Mouse (Mus musculus) monocyte, adult 5-6 weeks (primary cell): ENCODE results near the gene Enah. TPM values are rescaled to one million over a fixed set of nuclear protein-coding genes. Genes with fewer than 3 reads are reported as not detected.

Source experiments
- ATAC-seq: fragments of 153-309, 156-312 bp; replicated peaks from 2 replicates; pipeline ENCODE4 v1.8.0; 2017; ENCODE audit warnings: mild to moderate bottlenecking; ENCODE audit not compliant: low TSS enrichment, insufficient number of reproducible peaks, severe bottlenecking, poor library complexity, low FRiP score
- total RNA-seq: library from RNA; stranded (forward); fragments of 200-1000, 200-491, 200-594 nt; gene quantifications from 3 replicates; pipeline ENCODE4 v1.2.3, GENCODE M21; 2017

Gene Enah
- total RNA-seq, 1 experiment from 2014 or later, result not detected

GRCm38 (mm10) chr1:181980017-181980719 is 39.6 kb downstream of the Enah start:
- no peak for ATAC-seq

- ATAC-seq, result no peak
Observed at GRCm38 (mm10) chr1:181975510-181975909, 44.3 kb downstream of the Enah start.

GRCm38 (mm10) chr1:181974897-181975296 is 44.9 kb downstream of the Enah start:
- ATAC-seq, result no peak

GRCm38 (mm10) chr1:181965277-181965676 is 54.5 kb downstream of the Enah start:
- no peak for ATAC-seq

GRCm38 (mm10) chr1:181963827-181964226 is 56.0 kb downstream of the Enah start:
- ATAC-seq, result no peak

- no peak for ATAC-seq
Observed at GRCm38 (mm10) chr1:181963351-181963750, 56.4 kb downstream of the Enah start.

GRCm38 (mm10) chr1:181960383-181960782 is 59.4 kb downstream of the Enah start:
- ATAC-seq, result no peak

GRCm38 (mm10) chr1:181958392-181958791 is 61.4 kb downstream of the Enah start:
- ATAC-seq, result no peak

- no peak for ATAC-seq
Observed at GRCm38 (mm10) chr1:181957736-181958135, 62.1 kb downstream of the Enah start.

- no peak for ATAC-seq
Observed at GRCm38 (mm10) chr1:181953547-181953946, 66.2 kb downstream of the Enah start.

- no peak for ATAC-seq
Observed at GRCm38 (mm10) chr1:181951266-181951665, 68.5 kb downstream of the Enah start.

- ATAC-seq, result no peak
Observed at GRCm38 (mm10) chr1:181950721-181951120, 69.1 kb downstream of the Enah start.

GRCm38 (mm10) chr1:181948191-181948590 is 71.6 kb downstream of the Enah start:
- ATAC-seq, result no peak

- ATAC-seq, result no peak
Observed at GRCm38 (mm10) chr1:181937064-181937463, 82.7 kb downstream of the Enah start.

- no peak for ATAC-seq
Observed at GRCm38 (mm10) chr1:181928388-181928787, 91.4 kb downstream of the Enah start.

- ATAC-seq, result no peak
Observed at GRCm38 (mm10) chr1:181923384-181923783, 96.4 kb downstream of the Enah start.

- ATAC-seq, result peak; percentile 90
Observed at GRCm38 (mm10) chr1:181921580-181922494, 98.0 kb downstream of the Enah start.

- no peak for ATAC-seq
Observed at GRCm38 (mm10) chr1:181911841-181912240, 107.9 kb downstream of the Enah start.

- ATAC-seq, result no peak
Observed at GRCm38 (mm10) chr1:181901706-181902373, 118.0 kb downstream of the Enah start.
